Mouse (Mus musculus) cerebellum, adult 2 months (tissue): ENCODE measurements around the gene Rrp12.

ENCODE experiments used
- CTCF ChIP-seq: fragments of 200-500 bp; IDR thresholded peaks from 2 replicates; pipeline ENCODE4 v1.5.1; 2011; ENCODE audit warnings: low read depth, mild to moderate bottlenecking, control low read depth, low read length, moderate library complexity, borderline replicate concordance; ENCODE audit not compliant: insufficient read depth
- POLR2A ChIP-seq: fragments of 200-500 bp; IDR thresholded peaks from 2 replicates; pipeline ENCODE4 v1.6.1; 2011; ENCODE audit warnings: low read length, control low read depth, borderline replicate concordance; ENCODE audit not compliant: insufficient read depth

GRCm38 (mm10) chr19:41874356-41874755, 21.6 kb downstream of the Rrp12 start:
- TF ChIP-seq CTCF (no peak), POLR2A (no peak)
